Comparison of ENCODE assay signal across 21 mouse cellular contexts in genomic region chr10:95239196-95240069, GRCm38 (mm10).
A peak's percentile ranks its signal among the peaks of the same experiment; 100 is the strongest.
DNase-seq lines count a peak whose midpoint lies in the region; ATAC-seq lines count a peak whose summit lies in the region.
"Had no signal": no experiment of that assay in that cellular context is flagged by ENCODE, and none has a peak within 500 bp of the region (broad histone marks: within the 10 kb centered on the region; RNA-seq: fewer than 3 reads in every experiment).

No protein-coding gene starts in this region.

- H3K9ac ChIP-seq in forebrain, embryonic 14.5 days (ENCODE audit: low read length), result no peak overlapping the region
- no peak overlapping the region for H3K9ac ChIP-seq in hindbrain, embryonic 15.5 days
- no peak overlapping the region for H3K9ac ChIP-seq in neural tube, embryonic 13.5 days
- H3K9ac ChIP-seq: liver, embryonic 13.5 days had no signal

- ATAC-seq in frontal cortex, adult (ENCODE audit: low TSS enrichment), result 0 out of 2 replicates have a peak, but pooled peaks have one; percentile 24
- peak; percentile 90 for ATAC-seq in forebrain, embryonic 14.5 days
- peak; percentile 73 for ATAC-seq in hindbrain, embryonic 15.5 days (ENCODE audit: low FRiP score, low read depth)
- peak; percentile 70 for ATAC-seq in neural tube, embryonic 13.5 days (ENCODE audit: low read depth)
- ATAC-seq: intestine, postnatal 0 days; lung, postnatal 0 days; Patski had no signal

- WGBS in forebrain, embryonic 14.5 days, result 5% methylated on average over 13 of the region's 13 CpGs
- 24% methylated on average over 13 of the region's 13 CpGs for WGBS in hindbrain, embryonic 15.5 days
- 38% methylated on average over 13 of the region's 13 CpGs for WGBS in neural tube, embryonic 13.5 days

- H3K36me3 ChIP-seq in forebrain, embryonic 14.5 days (ENCODE audit: control insufficient read depth, insufficient read depth, low read length), result no peaks in the 10 kb centered on the region
- H3K36me3 ChIP-seq in hindbrain, embryonic 15.5 days, result no peaks in the 10 kb centered on the region
- H3K36me3 ChIP-seq in neural tube, embryonic 13.5 days, result no peaks in the 10 kb centered on the region
- H3K36me3 ChIP-seq: heart, embryonic 10.5 days; limb, embryonic 10.5 days; liver, embryonic 13.5 days had no signal

- 0 out of 2 replicates have a peak overlapping the region, but pooled peaks have one; percentile 6 for H3K4me2 ChIP-seq in forebrain, embryonic 14.5 days (ENCODE audit: low read length)
- H3K4me2 ChIP-seq in hindbrain, embryonic 15.5 days, result no peak overlapping the region
- H3K4me2 ChIP-seq in neural tube, embryonic 13.5 days, result no peak overlapping the region
- H3K4me2 ChIP-seq: liver, embryonic 13.5 days had no signal

- H3K27me3 ChIP-seq in forebrain, embryonic 14.5 days (replicated peaks; ENCODE audit: control insufficient read depth, insufficient read depth, low read length), result no peaks in the 10 kb centered on the region
- no peaks in the 10 kb centered on the region for H3K27me3 ChIP-seq in hindbrain, embryonic 15.5 days
- no peaks in the 10 kb centered on the region for H3K27me3 ChIP-seq in neural tube, embryonic 13.5 days
- H3K27me3 ChIP-seq: liver, embryonic 13.5 days; Patski had no signal

- no peak for DNase-seq in frontal cortex, adult 2 months (ENCODE audit: extremely low spot score in 1 of 2, low spot score in 1 of 2)
- DNase-seq in forebrain, embryonic 14.5 days (ENCODE audit: low spot score), result peak; percentile 94
- no peak for DNase-seq in kidney, postnatal 14 days
- DNase-seq in left cerebral cortex, postnatal 10 days (ENCODE audit: extremely low spot score in 1 of 2, low spot score in 2 of 2), result no peak
- no peak for DNase-seq in spleen, postnatal 36 days (ENCODE audit: low spot score in 2 of 2)
- DNase-seq: cerebellum, adult 18-20 months; gastrocnemius, postnatal 14 days; heart, postnatal 14 days; kidney, postnatal 36 days; liver, embryonic 13.5 days; right cerebral cortex, adult 18-20 months; thymus, postnatal 25 days had no signal

- no peaks in the 10 kb centered on the region for H3K9me3 ChIP-seq in forebrain, embryonic 14.5 days (replicated peaks; ENCODE audit: control insufficient read depth, low read length)
- no peaks in the 10 kb centered on the region for H3K9me3 ChIP-seq in hindbrain, embryonic 15.5 days
- no peaks in the 10 kb centered on the region for H3K9me3 ChIP-seq in neural tube, embryonic 13.5 days
- H3K9me3 ChIP-seq: heart, embryonic 10.5 days; limb, embryonic 10.5 days; liver, embryonic 13.5 days had no signal

- H3K4me3 ChIP-seq in forebrain, embryonic 14.5 days (ENCODE audit: low read depth, low read length), result no peak overlapping the region
- H3K4me3 ChIP-seq in hindbrain, embryonic 15.5 days, result no peak overlapping the region
- H3K4me3 ChIP-seq in neural tube, embryonic 13.5 days, result no peak overlapping the region
- H3K4me3 ChIP-seq: heart, embryonic 10.5 days; limb, embryonic 10.5 days; liver, embryonic 13.5 days had no signal

- H3K4me1 ChIP-seq in forebrain, embryonic 14.5 days (ENCODE audit: control insufficient read depth, insufficient read depth, low read length), result peaks cover 35% of the 10 kb centered on the region
- peaks cover 16% of the 10 kb centered on the region for H3K4me1 ChIP-seq in hindbrain, embryonic 15.5 days (replicated peaks)
- peaks cover 36% of the 10 kb centered on the region for H3K4me1 ChIP-seq in neural tube, embryonic 13.5 days (replicated peaks)

- intact Hi-C loops in left cerebral cortex, postnatal 10 days (cut with DNase I), result loop anchor here (5.0 kb wide), 1 partner anchor 247 kb away; no protein-coding TSS in a partner anchor

- peak overlapping the region; percentile 44; the same call in 1 of the 2 replicates for H3K27ac ChIP-seq in forebrain, embryonic 14.5 days (ENCODE audit: low read depth, low read length)
- peak overlapping the region; percentile 50 for H3K27ac ChIP-seq in hindbrain, embryonic 15.5 days (replicated peaks)
- H3K27ac ChIP-seq in neural tube, embryonic 13.5 days (replicated peaks), result peak overlapping the region; percentile 76
- H3K27ac ChIP-seq: heart, embryonic 10.5 days; limb, embryonic 10.5 days; liver, embryonic 13.5 days; stomach, postnatal 0 days had no signal

Comparison
In these comparisons a context has a peak if more than half of its experiments do, and no peak if none do; other contexts are left out.
1. ATAC-seq: peak in every context shown above with its lines; median percentile 90 in forebrain, embryonic 14.5 days; 73 in hindbrain, embryonic 15.5 days; 70 in neural tube, embryonic 13.5 days; 24 in frontal cortex, adult.